Mouse (Mus musculus) lung, embryonic 14.5 days (tissue): ENCODE results near the gene Daam2. TPM values are rescaled to one million over a fixed set of nuclear protein-coding genes. Genes with fewer than 3 reads are reported as not detected.

Experiments
- ATAC-seq: fragments of 200-750 bp; cut with Nextera tagmentation; 2 replicates; pipeline ENCODE4 v1.8.0; 2017; ENCODE audit warnings: mild to moderate bottlenecking, moderate TSS enrichment, moderate library complexity; ENCODE audit not compliant: insufficient read depth
- DNase-seq: peaks from one replicate; pipeline ENCODE4 v3.0.0-alpha.2; 2015
- H3K27ac ChIP-seq: fragments of 300-500 bp; sonication (generic); 2 replicates; pipeline ENCODE4 v1.5.1; 2014; ENCODE audit warnings: low read depth, mild to moderate bottlenecking, moderate library complexity
- H3K27me3 ChIP-seq: fragments of 300-500 bp; sonication (generic); 2 replicates; pipeline ENCODE4 v1.6.1; 2014; ENCODE audit warnings: low read length, control low read depth; ENCODE audit not compliant: insufficient read depth
- H3K36me3 ChIP-seq: fragments of 300-500 bp; sonication (generic); 2 replicates; pipeline ENCODE4 v1.6.1; 2014; ENCODE audit warnings: control low read depth; ENCODE audit not compliant: insufficient read depth
- H3K4me1 ChIP-seq: fragments of 300-500 bp; sonication (generic); 2 replicates; pipeline ENCODE4 v1.6.1; 2014; ENCODE audit warnings: antibody characterized with exemption, control low read depth; ENCODE audit not compliant: insufficient read depth
- H3K4me2 ChIP-seq: fragments of 300-500 bp; sonication (generic); 2 replicates; pipeline ENCODE4 v1.6.1; 2014; ENCODE audit warnings: mild to moderate bottlenecking
- H3K4me3 ChIP-seq: fragments of 300-500 bp; sonication (generic); 2 replicates; pipeline ENCODE4 v1.5.1; 2014; ENCODE audit warnings: low read depth, low read length
- H3K9ac ChIP-seq: fragments of 300-500 bp; sonication (generic); 2 replicates; pipeline ENCODE4 v1.6.1; 2014
- H3K9me3 ChIP-seq: fragments of 300-500 bp; sonication (generic); 2 replicates; pipeline ENCODE4 v1.6.1; 2016; ENCODE audit warnings: low read depth, low read length, control low read depth
- CTCF ChIP-seq: IDR thresholded peaks from 2 replicates; pipeline ENCODE4 v1.5.1; 2016; ENCODE audit warnings: antibody characterized with exemption, low read depth
- WGBS: fragments of 180-500 bp; shearing (Covaris S2); extraction: QIAGEN DNeasy Blood & Tissue Kit; methylation state at CpG from one replicate; pipeline ENCODE4 v1.1.7; 2014; 5-methylcytosine and 5-hydroxymethylcytosine counted together
- polyA plus RNA-seq: library from polyadenylated mRNA; unstranded; fragments of >200 nt; fragmentation: Nextera tagmentation; extraction: Ambion mirVana; gene quantifications from 2 replicates; pipeline ENCODE4 v1.2.1, GENCODE M21; 2014

Daam2 gene
- polyA plus RNA-seq, 1 experiment from 2014 or later, result 18.1 TPM

DNA sequence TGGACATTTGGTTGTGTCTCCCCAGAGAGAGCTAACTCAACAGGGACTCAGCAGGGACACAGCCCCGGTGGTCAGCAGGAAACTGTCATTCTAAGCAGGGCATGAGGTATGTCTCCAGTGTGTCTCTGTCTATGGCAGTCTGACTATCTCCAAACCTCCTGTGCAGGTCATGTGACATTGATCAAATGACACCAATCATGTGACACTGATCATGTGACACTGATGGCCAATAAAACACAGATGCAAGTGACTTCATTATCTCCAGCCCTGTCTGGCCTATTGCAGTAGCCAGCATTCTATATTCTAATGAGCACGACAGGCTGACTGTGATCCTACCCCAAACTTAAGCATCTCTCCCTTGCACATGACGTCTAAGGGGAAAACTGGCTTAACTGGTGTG, 147.9 kb downstream of the Daam2 start:
- 57% methylated on average over 3 of the region's 3 CpGs for WGBS
- no peak for ATAC-seq

GRCm38 (mm10) chr17:49413554-49413953, 150.6 kb downstream of the Daam2 start:
- H3K27ac ChIP-seq, result no peak overlapping the region
- no peaks in the 10 kb centered on the region for H3K27me3 ChIP-seq
- no peak for ATAC-seq
- peak; percentile 47 for TF ChIP-seq CTCF
- no peaks in the 10 kb centered on the region for H3K4me1 ChIP-seq
- H3K4me2 ChIP-seq, result no peak overlapping the region
- no peaks in the 10 kb centered on the region for H3K36me3 ChIP-seq
- no peak overlapping the region for H3K4me3 ChIP-seq
- WGBS, result 49% methylated on average over 3 of the region's 3 CpGs
- no peak overlapping the region for H3K9ac ChIP-seq
- no peaks in the 10 kb centered on the region for H3K9me3 ChIP-seq
- DNase-seq, result peak; percentile 47

More for the DNA sequence above, 147.9 kb downstream of the Daam2 start:
- H3K4me2 ChIP-seq, result no peak overlapping the region
- H3K27ac ChIP-seq, result no peak overlapping the region
- no peak overlapping the region for H3K4me3 ChIP-seq
- H3K9me3 ChIP-seq, result no peaks in the 10 kb centered on the region
- H3K36me3 ChIP-seq, result no peaks in the 10 kb centered on the region
- DNase-seq, result no peak
- TF ChIP-seq CTCF, result no peak
- H3K9ac ChIP-seq, result no peak overlapping the region
- H3K4me1 ChIP-seq, result no peaks in the 10 kb centered on the region
- H3K27me3 ChIP-seq, result no peaks in the 10 kb centered on the region

GRCm38 (mm10) chr17:49412974-49413373, 151.2 kb downstream of the Daam2 start:
- Histone ChIP-seq H3K9ac (no peak overlapping the region), H3K9me3 (no peaks in the 10 kb centered on the region), H3K27me3 (no peaks in the 10 kb centered on the region), H3K27ac (no peak overlapping the region), H3K4me2 (no peak overlapping the region), H3K4me3 (no peak overlapping the region), H3K4me1 (no peaks in the 10 kb centered on the region), H3K36me3 (no peaks in the 10 kb centered on the region)
- WGBS, result 78% methylated on average over 5 of the region's 5 CpGs
- ATAC-seq (no peak), DNase-seq (no peak)
- no peak for TF ChIP-seq CTCF

Other genes with a start within 250 kb of the Daam2 start
- gene Mocs1, start 136.0 kb downstream of the Daam2 start, polyA plus RNA-seq, result 7.7 and 8.0 TPM in 2 replicates
- gene Kif6, start 50.8 kb upstream of the Daam2 start, polyA plus RNA-seq, result 4.1 and 4.8 TPM in 2 replicates